Mouse (Mus musculus): ENCODE measurements around the gene Hspbap1.

Hspbap1 gene

GRCm38 (mm10) chr16:35803723-35804122 is 33.5 kb downstream of the Hspbap1 start:
- no peak for DNase-seq (ENCODE audit: low spot score)

GRCm38 (mm10) chr16:35806973-35807662 is 36.9 kb downstream of the Hspbap1 start:
- DNase-seq (ENCODE audit: low spot score), result no peak

- no peak for DNase-seq (ENCODE audit: low spot score)
Observed at GRCm38 (mm10) chr16:35807663-35807992, 37.5 kb downstream of the Hspbap1 start.

DNA sequence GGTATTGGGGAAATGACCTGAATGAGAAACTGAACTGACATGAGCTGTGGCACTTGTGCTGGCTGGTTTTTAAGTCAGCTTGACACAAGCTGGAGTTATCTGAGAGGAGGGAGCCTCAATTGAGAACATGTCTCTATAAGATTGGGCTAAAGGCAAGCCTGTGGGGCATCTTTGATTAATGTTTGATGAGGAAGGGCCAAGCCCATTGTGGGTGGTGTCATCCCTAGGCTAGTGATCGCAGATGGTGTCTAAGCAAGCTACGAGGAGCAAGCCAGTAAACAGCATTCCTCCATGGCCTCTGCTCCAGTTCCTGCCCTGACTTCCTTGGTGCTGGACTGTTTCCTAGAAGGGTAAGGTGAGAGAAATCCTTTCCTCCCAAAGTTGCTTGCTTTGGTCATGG is 38.7 kb downstream of the Hspbap1 start:
- no peak for DNase-seq (ENCODE audit: low spot score)

DNA sequence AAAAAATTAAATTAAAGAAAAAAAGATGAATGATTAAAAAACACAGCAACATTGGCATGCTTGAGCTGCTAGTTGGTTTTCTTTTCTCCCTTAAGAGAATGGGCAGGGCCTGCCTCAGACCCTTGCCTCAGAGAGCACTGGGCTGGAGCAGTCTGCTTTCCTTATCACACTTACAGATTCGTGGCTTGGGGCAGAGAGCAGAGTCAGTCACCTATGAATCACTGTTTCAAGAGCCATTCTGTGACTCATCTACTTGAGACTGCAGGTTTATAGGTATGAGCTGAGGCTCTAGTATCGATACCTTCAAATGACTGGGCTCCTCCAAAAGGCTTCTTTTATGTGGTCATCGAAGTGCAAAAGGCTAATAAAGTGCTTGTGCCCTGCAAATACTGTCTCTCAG is 42.9 kb downstream of the Hspbap1 start:
- DNase-seq (ENCODE audit: low spot score), result no peak

DNA sequence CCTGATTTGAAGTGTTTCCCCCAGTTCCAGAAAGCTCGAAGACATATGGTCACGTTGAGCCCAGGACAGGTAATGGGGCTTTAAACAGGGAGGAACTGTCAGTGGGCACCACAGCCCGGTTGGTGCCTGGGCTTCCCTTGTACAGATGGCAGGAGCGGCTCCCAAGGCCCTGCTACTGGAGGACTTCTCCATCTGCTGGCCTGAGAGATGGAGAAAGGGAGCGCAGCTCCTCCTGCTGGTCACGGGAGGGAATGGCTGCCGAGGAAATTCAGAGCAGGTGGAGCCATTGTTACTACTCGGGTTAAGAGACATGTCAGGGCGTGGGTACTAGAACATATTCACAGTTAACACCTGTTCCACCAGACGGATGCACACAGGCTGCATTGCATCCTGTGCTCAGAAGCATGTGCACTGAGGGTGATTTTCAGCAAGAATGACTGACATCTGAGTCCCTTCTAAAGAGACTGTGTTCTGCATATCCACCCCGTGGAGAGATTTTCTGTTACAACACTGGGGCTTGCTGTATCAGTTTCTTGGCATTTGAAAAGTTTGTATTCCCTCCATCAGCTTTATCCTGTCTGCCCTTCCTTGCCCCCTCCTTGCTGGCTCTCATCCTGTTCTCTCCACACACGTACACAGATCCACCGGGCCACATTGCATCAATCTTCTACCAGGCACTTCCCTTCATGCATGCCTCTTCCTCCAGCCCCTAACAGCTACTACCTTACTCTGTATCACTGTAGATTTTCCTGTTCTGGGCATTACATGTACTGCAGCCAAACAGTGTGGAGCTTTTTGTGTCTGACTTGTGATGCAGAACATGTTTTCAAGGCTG is 47.3 kb downstream of the Hspbap1 start:
- peak; percentile 69 for DNase-seq (ENCODE audit: low spot score)

DNA sequence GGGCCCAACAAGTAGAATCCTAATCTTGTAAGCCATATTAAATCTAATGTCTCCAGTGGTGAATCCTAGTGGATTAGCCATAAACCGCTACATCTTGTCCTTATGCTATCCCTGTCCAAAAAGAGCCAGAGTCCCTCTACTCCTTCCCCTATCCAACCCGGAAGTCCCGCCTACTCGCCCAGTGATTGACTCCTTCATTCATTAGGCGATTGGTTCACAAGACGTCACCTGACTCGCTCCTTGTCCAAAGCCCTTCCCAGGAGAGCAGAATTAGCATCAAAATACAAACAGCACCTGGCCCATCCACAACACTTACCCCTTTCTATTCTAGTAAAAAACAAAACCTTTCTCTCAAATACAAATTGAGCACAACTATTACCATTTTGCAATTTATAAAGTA is 59.8 kb downstream of the Hspbap1 start:
- no peak for DNase-seq (ENCODE audit: low spot score)

- no peak for DNase-seq (ENCODE audit: low spot score)
Observed at GRCm38 (mm10) chr16:35832926-35833325, 62.8 kb downstream of the Hspbap1 start.

- no peak for DNase-seq (ENCODE audit: low spot score)
Observed at GRCm38 (mm10) chr16:35834653-35835052, 64.5 kb downstream of the Hspbap1 start.

- DNase-seq (ENCODE audit: low spot score), result peak; percentile 40
Observed at GRCm38 (mm10) chr16:35839680-35840079, 69.5 kb downstream of the Hspbap1 start.

- DNase-seq (ENCODE audit: low spot score), result no peak
Observed at GRCm38 (mm10) chr16:35847138-35847537, 77.0 kb downstream of the Hspbap1 start.

GRCm38 (mm10) chr16:35855846-35856245 is 85.7 kb downstream of the Hspbap1 start:
- DNase-seq (ENCODE audit: low spot score), result no peak

DNA sequence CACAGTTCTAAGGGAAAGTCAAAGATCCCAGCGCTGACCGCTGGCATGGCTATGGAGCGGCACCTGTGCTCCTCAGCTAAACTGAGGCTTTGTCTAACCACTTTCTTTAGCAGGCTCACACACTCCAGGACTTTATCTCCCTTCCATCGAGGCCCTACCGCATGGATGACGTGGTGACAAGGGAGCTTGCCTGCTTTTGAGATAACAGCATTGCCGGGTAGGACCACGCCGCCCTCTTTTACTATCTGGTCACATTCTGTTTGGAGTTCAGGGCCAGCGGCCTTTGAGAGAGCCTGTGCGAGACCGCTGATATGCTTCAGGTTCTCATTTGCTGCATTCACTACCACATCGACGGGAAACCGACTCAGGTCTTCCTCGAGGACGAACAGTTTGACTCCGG is 86.6 kb downstream of the Hspbap1 start:
- no peak for DNase-seq (ENCODE audit: low spot score)

DNA sequence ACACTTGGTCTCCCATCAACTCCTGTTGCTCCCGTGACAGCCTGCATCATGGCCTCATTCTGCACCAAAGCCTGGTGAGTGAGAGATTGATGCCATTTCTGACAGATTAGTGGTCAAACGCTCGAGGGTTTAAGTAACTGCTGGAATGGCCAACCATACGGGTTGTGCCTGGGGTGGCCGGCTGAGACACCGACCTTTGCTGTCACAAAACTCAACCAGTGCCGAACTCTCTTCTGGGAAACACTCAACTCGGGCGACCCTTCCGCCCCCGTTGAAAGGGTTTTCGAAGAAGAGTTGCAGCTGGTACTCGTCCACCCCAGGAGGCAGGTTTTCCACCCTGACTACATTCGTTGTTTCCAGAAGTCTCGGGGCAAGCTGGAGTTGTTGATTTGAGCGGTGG is 90.1 kb downstream of the Hspbap1 start:
- no peak for DNase-seq (ENCODE audit: low spot score)

- no peak for DNase-seq (ENCODE audit: low spot score)
Observed at GRCm38 (mm10) chr16:35862057-35862456, 91.9 kb downstream of the Hspbap1 start.

GRCm38 (mm10) chr16:35867726-35868125 is 97.6 kb downstream of the Hspbap1 start:
- no peak for DNase-seq (ENCODE audit: low spot score)

DNA sequence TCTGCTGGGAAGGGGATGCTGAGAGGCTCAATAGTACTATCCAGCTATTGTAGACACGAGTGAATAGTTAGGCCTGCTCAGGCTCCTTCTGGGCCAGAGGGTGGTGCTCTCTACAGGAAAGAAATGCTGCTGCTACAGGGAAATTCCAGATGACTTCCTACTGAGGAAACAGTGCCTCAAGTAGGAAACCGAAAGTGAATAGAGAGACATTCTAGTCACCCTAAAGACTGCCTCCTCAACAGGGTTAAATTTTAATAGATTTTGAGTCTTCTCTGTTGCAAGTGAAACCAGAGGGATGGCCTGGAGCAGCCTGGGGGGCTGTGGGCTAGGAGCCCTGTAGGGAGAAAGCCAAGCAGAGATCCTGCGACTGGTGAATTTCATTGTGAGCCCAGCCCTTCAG is 99.0 kb downstream of the Hspbap1 start:
- DNase-seq (ENCODE audit: low spot score), result peak; percentile 67

DNA sequence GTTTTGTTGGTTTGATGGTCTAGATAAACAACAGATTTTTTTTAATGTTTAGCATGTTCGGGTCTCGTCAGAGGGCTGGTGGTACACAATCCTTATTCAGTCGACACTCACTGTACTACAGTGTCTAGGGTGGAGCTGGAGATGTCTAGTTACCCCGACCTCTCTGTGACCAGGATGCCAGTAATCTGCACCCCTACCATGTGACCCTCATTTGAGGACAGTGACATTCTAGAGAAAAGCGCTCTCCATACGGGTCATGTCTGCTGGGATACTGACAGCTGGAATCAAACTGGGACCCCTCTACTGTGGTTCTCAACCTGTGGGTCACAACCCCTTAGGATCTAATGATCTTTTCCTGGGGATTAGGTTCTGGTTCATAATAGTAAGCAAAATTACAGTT is 99.5 kb downstream of the Hspbap1 start:
- DNase-seq (ENCODE audit: low spot score), result no peak

DNA sequence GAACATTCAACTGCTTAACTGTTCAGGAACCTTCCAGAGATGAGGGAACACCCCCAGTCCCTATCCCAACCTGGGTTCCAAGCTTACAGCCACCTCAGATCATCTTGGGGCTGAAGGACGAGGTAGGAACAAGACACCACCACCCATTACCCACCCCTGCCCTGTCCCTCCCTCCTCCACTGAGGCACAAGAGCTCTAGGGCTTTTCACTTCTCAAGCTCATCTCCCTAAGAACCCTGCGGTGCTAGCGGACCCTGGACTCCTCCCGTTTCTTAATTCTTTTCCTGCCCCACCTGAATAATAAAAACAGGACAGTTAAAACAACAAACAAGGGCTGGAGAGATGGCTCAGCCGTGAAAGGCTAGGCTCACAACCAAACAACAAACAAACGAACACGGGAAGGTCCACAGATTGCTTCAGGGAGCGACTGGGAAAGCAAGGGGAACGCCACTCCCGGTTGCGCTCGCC is 100.4 kb downstream of the Hspbap1 start:
- DNase-seq (ENCODE audit: low spot score), result peak; percentile 9

DNA sequence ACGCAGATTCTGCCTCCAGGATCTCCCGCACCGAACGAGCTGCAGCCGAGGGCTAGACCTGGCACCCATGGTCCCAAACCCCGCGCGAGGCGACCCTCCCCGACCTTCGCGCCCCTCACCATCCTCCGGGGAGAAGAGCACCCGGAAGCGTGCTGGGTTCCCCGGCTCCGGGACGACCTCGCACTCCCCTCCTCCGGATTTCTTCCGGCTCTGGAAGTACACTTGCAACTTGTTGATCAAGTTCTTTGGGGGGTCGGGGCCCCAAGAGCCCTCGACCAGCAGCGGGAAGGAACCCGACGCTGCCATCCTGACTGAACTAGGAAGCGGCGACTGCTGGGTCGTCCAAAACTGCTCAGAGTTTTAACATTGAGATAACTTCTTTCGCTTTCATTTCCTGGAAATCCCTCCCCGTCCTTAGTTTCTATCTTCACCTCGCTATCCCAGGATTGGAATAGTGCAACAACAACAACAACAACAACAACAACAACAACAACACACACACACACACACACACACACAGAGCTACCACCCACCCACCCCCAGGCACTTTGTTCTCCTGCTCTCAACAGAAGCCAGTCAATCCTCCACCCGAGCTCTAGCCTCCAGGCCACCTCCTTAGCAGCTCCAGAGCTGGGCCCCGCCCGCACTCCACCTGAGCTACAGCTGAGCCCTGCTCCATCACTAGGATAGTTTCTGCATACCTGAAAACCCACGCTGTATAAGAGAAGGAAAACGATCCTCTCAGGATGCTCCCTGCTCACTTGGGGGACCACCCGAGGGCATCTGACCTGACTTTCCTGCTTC is 101.1 kb downstream of the Hspbap1 start, which contains the start of gene Parp14:
Gene Parp14 (minus strand): TSS at position 497 of the 804 bp plus-strand sequence.
- peak; percentile 13 for DNase-seq (ENCODE audit: low spot score)

DNA sequence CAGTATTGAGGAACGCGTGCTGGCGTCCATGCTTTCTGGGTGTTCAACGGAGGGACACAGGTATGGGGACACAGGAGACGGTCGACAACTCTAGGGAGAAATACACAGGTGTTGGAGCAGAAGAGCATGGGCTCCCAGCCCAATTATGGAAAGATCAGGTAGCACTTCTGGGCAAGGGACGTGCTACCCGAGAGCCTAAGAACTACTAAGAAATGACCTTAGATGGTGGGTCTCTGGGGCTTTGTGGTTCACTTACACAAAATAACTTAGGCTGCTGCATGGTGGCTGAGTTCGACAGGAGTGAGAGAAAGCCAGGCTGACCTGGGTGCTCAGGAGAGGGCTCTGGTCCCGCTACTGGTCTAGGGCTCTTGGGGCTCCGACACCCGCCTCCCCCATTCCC is 101.7 kb downstream of the Hspbap1 start:
- DNase-seq (ENCODE audit: low spot score), result no peak

GRCm38 (mm10) chr16:35872410-35873006 is 102.3 kb downstream of the Hspbap1 start:
- DNase-seq (ENCODE audit: low spot score), result no peak
